Mouse (Mus musculus): Measurements from ENCODE around the gene Tmem41b. TPM values are rescaled to one million over a fixed set of nuclear protein-coding genes. Genes with fewer than 3 reads are reported as not detected.
A peak's percentile ranks its signal among the peaks of the same experiment; 100 is the strongest.
"Not testable (repeated sequence)": the region's sequence is repeated elsewhere in the genome, so short reads cannot be mapped to it uniquely, and the experiment has no call there.

Tmem41b gene
- polyA plus RNA-seq (2015; fragmentation: Nextera tagmentation; extraction: Ambion mirVana): 65.2 and 65.4 TPM in 2 replicates

DNA sequence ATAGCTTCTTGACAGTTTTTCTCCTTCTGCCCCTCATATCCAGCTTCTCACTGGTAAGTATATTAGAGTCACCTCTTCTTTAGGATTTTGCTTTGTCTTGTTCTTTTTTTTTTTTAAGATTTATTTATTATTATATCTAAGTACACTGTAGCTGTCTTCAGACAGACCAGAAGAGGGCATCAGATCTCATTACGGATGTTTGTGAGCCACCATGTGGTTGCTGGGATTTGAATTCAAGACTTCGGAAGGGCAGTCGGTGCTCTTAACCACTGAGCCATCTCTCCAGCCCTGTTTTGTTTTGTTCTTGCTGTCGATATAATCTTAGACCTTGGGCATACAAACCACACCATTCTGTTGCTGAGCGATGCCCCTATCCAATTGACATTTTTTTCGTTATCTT is at the start of gene Tmem41b:
Gene Tmem41b, minus strand, starts transcription at position 155 of the 400 bp plus-strand sequence.
- H3K4me3 ChIP-seq (ENCODE audit: low read length): peak within 1 kb of the TSS; percentile 71
- H3K36me3 ChIP-seq (ENCODE audit: control insufficient read depth, insufficient read depth, low read length); H3K4me1 ChIP-seq (replicated peaks; ENCODE audit: control insufficient read depth, insufficient read depth, low read length); H3K9me3 ChIP-seq (ENCODE audit: control insufficient read depth, low read length); ATAC-seq (ENCODE audit: low read depth); H3K27me3 ChIP-seq (ENCODE audit: control insufficient read depth, insufficient read depth, low read depth, low read length): not testable (repeated sequence)
- peak within 1 kb of the TSS; percentile 68 for H3K9ac ChIP-seq (ENCODE audit: low read length)
- H3K27ac ChIP-seq (ENCODE audit: low read length): peak within 1 kb of the TSS; percentile 84
- peak within 1 kb of the TSS; percentile 71 for H3K4me2 ChIP-seq (ENCODE audit: low read depth, low read length)
- WGBS: 36% methylated on average over 6 of the region's 6 CpGs

DNA sequence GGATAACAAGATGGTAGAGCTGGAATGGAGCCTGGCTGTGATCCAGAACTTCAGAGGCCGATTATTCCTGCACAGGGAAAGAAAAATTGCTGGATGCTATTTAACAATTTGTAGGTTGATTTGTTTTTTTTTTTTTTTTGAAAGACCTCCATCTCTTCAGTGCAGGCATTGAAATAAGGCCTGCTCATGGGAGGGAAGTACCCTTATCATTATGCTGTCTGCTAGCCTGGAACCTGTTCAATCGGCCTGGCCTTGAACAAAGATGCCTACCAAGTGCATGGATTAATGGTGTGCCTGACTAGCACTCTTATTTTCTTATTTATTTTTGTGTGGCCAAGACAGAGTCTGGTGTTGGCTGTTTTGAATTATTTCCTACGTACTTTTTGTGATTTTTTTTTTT is 43.6 kb upstream of the Tmem41b start:
- Histone ChIP-seq H3K9ac (ENCODE audit: low read length) (no peak overlapping the region), H3K27me3 (ENCODE audit: control insufficient read depth, insufficient read depth, low read depth, low read length) (no peaks in the 10 kb centered on the region), H3K27ac (ENCODE audit: low read length) (no peak overlapping the region), H3K4me2 (ENCODE audit: low read depth, low read length) (no peak overlapping the region), H3K4me3 (ENCODE audit: low read length) (no peak overlapping the region), H3K36me3 (ENCODE audit: control insufficient read depth, insufficient read depth, low read length) (peaks cover 22% of the 10 kb centered on the region), H3K9me3 (ENCODE audit: control insufficient read depth, low read length) (no peaks in the 10 kb centered on the region), H3K4me1 (replicated peaks; ENCODE audit: control insufficient read depth, insufficient read depth, low read length) (no peaks in the 10 kb centered on the region)
- 72% methylated on average over 3 of the region's 3 CpGs for WGBS
- no peak for ATAC-seq (ENCODE audit: low read depth)

DNA sequence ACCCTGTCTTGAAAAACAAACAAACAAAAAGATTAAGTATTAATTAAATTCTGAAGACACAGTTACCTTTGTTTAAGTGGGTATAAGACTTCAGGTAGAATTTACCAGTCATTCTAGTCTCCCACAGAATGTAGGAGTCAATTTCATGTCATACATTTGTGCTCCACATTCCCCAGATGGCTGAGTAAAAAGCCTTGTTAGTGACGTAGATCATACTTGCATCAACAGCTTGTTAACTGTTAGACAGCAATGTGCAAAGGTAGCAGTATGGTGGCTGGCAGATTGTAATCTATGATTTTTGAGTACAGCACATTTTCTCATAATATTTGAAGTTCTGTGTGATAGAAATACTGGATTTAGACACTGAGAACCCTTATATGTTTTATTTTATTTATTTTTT is 42.1 kb upstream of the Tmem41b start:
- 75% methylated on average over 1 of the region's 1 CpGs for WGBS
- H3K4me2 ChIP-seq (ENCODE audit: low read depth, low read length): no peak overlapping the region
- no peaks in the 10 kb centered on the region for H3K27me3 ChIP-seq (ENCODE audit: control insufficient read depth, insufficient read depth, low read depth, low read length)
- peaks cover 20% of the 10 kb centered on the region for H3K36me3 ChIP-seq (ENCODE audit: control insufficient read depth, insufficient read depth, low read length)
- ATAC-seq (ENCODE audit: low read depth): no peak
- H3K4me3 ChIP-seq (ENCODE audit: low read length): no peak overlapping the region
- H3K27ac ChIP-seq (ENCODE audit: low read length): no peak overlapping the region
- 0 out of 2 replicates have a peak, but pooled peaks cover 2% of the 10 kb centered on the region for H3K9me3 ChIP-seq (ENCODE audit: control insufficient read depth, low read length)
- no peaks in the 10 kb centered on the region for H3K4me1 ChIP-seq (replicated peaks; ENCODE audit: control insufficient read depth, insufficient read depth, low read length)
- H3K9ac ChIP-seq (ENCODE audit: low read length): no peak overlapping the region

DNA sequence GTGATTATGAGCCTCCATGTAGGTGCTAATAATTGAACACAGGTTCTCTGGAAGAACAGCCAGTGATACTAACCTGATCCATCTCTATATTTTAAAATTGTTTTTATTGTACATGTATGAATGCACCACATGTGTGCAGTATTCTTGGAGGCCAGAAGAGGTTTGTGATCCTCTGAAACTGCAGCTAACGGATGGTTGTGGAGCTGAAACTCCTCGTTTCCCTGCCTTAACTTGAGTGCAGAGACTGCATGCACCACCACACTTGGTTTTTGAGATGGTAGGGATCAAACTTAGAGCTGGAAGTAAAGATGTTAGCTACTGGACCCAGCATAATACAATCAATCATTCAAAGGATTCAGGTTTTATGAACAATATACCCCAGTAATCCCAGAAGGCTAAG is 39.9 kb upstream of the Tmem41b start:
- Histone ChIP-seq H3K27ac (ENCODE audit: low read length) (no peak overlapping the region), H3K9me3 (ENCODE audit: control insufficient read depth, low read length) (0 out of 2 replicates have a peak, but pooled peaks cover 2% of the 10 kb centered on the region), H3K27me3 (ENCODE audit: control insufficient read depth, insufficient read depth, low read depth, low read length) (no peaks in the 10 kb centered on the region), H3K36me3 (ENCODE audit: control insufficient read depth, insufficient read depth, low read length) (0 out of 2 replicates have a peak, but pooled peaks cover 8% of the 10 kb centered on the region), H3K4me2 (ENCODE audit: low read depth, low read length) (no peak overlapping the region), H3K4me1 (replicated peaks; ENCODE audit: control insufficient read depth, insufficient read depth, low read length) (no peaks in the 10 kb centered on the region), H3K9ac (ENCODE audit: low read length) (no peak overlapping the region), H3K4me3 (ENCODE audit: low read length) (no peak overlapping the region)
- ATAC-seq (ENCODE audit: low read depth): no peak
- WGBS: 69% methylated on average over 2 of the region's 2 CpGs

DNA sequence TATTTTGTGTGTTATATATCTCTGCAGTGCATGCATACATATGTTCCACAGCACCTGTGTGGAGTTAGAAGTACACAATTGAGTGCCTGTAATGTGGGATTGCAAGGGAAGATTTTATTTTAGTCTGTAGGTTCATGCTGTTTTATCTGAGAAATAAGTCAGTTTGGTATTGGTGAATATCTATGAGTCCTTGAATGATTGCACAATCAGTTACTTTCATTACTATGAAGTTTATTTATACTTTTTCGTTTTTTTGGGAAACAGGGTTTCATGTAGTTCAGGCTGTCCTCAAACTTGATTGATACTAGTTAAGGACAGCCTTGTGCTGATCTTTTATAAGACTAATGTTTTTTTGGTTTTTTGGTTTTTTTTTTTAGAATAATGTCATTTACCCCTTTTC is 36.8 kb upstream of the Tmem41b start:
- Histone ChIP-seq H3K9ac (ENCODE audit: low read length) (no peak overlapping the region), H3K27me3 (ENCODE audit: control insufficient read depth, insufficient read depth, low read depth, low read length) (no peaks in the 10 kb centered on the region), H3K4me3 (ENCODE audit: low read length) (no peak overlapping the region), H3K27ac (ENCODE audit: low read length) (no peak overlapping the region), H3K4me1 (replicated peaks; ENCODE audit: control insufficient read depth, insufficient read depth, low read length) (peaks cover 4% of the 10 kb centered on the region; the same call in 1 of the 2 replicates), H3K4me2 (ENCODE audit: low read depth, low read length) (no peak overlapping the region), H3K36me3 (ENCODE audit: control insufficient read depth, insufficient read depth, low read length) (no peaks in the 10 kb centered on the region), H3K9me3 (ENCODE audit: control insufficient read depth, low read length) (0 out of 2 replicates have a peak, but pooled peaks cover 2% of the 10 kb centered on the region)
- whole genome bisulfite sequencing: 65% methylated on average over 1 of the region's 1 CpGs
- ATAC-seq (ENCODE audit: low read depth): no peak

DNA sequence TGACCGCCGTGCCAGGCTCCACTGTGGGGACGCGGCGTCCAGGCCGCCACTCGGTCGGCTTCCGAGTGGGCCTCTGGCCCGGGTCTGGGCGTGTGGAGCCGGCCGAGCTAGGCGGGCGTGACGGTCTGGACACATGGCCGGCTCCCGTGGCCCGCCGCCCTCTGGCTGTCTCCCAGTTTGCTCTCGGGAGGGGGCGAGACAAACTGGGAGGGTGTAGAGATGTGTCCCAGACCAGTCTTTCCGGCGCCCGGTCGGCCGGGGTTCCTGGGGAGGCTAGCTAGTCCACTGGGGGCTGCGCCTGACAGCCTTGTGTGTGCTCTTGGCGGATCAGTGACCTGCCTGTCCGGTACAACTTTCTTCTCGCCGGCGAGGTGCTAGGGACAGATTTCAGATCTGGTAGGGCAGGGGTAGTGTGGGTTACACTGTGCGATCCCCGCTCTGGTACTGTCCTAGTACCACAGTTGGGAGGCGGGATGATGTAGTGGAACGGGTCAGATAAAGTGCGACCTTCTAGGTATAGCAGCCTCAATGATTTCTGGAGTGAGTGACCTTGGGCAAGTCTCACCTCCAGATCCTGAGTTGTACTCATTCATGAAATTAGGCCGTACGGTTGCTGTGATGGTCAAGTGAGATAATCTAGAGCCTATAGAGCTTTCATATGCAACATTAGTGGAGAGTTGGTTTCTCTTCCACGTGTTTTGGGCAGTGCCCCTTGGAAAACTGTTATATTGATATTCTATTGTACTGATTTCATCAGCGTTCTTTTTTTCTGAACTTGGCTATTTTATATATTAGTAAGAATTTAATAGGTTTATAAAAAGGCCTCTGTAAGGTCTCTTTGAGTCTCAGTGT is 32.1 kb upstream of the Tmem41b start:
- Histone ChIP-seq H3K27ac (ENCODE audit: low read length) (peak overlapping the region; percentile 82), H3K27me3 (ENCODE audit: control insufficient read depth, insufficient read depth, low read depth, low read length) (no peaks in the 10 kb centered on the region), H3K4me1 (replicated peaks; ENCODE audit: control insufficient read depth, insufficient read depth, low read length) (peaks cover 4% of the 10 kb centered on the region; the same call in 1 of the 2 replicates), H3K9ac (ENCODE audit: low read length) (peak overlapping the region; percentile 85), H3K36me3 (ENCODE audit: control insufficient read depth, insufficient read depth, low read length) (no peaks in the 10 kb centered on the region), H3K4me2 (ENCODE audit: low read depth, low read length) (peak overlapping the region; percentile 87), H3K4me3 (ENCODE audit: low read length) (peak overlapping the region; percentile 100), H3K9me3 (ENCODE audit: control insufficient read depth, low read length) (no peaks in the 10 kb centered on the region)
- WGBS: under 1% methylated on average over 42 of the region's 42 CpGs
- peak; percentile 82 for ATAC-seq (ENCODE audit: low read depth)

DNA sequence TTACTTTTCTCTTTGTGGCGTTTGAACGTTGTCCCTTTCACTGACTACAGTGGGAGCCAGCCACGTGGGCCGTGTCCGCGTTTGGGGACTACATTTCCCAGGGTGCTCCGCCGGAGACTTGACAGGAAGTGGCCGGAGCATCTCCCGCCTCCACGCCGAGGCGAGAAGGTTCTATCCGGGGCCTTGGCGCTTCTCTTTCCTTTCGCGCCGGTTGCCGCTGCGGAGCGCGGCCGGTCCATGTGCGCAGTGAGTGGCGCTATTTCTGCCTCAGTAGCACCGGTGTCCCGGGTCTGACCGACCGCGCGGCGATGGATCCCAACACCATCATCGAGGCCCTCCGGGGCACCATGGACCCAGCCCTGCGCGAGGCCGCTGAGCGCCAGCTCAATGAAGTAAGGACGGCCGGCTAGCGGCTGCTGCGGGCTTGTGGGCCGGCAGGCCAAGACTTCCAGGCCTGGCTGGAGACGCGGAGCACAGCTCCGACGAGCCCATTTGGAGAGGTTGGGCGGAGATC is 31.4 kb upstream of the Tmem41b start, which contains the start of gene Ipo7:
Gene Ipo7, plus strand, starts transcription at position 158 of the 514 bp plus-strand sequence.
- H3K4me3 ChIP-seq (ENCODE audit: low read length): peak within 1 kb of the TSS; percentile 100
- no peaks in the 10 kb centered on the region for H3K9me3 ChIP-seq (ENCODE audit: control insufficient read depth, low read length)
- peak within 1 kb of the TSS; percentile 85 for H3K9ac ChIP-seq (ENCODE audit: low read length)
- H3K4me1 ChIP-seq (replicated peaks; ENCODE audit: control insufficient read depth, insufficient read depth, low read length): peaks cover 4% of the 10 kb centered on the region; the same call in 1 of the 2 replicates
- no peaks in the 10 kb centered on the region for H3K36me3 ChIP-seq (ENCODE audit: control insufficient read depth, insufficient read depth, low read length)
- H3K4me2 ChIP-seq (ENCODE audit: low read depth, low read length): peak within 1 kb of the TSS; percentile 87
- H3K27ac ChIP-seq (ENCODE audit: low read length): peak within 1 kb of the TSS; percentile 82
- peak; percentile 99 for ATAC-seq (ENCODE audit: low read depth)
- H3K27me3 ChIP-seq (ENCODE audit: control insufficient read depth, insufficient read depth, low read depth, low read length): no peaks in the 10 kb centered on the region
- WGBS: under 1% methylated on average over 48 of the region's 48 CpGs

DNA sequence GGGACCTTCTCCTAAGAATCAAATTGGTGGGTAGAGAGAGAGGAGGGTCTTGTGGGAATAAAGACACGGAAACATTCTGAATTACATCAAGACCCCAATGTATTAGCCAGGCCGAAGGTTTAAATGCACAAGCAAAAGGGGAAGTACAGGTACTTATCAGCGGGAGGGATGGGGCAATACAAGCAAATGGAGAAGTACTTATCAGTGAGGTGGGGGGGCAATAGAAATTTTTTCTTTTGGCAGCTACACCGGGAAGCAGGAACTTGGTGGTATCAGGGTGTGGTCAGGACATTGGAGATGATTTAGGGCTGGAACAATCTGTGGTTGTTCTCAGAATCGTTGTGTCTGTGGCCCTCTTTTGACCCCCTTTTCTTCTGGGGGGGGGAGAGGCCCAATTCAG is 27.5 kb upstream of the Tmem41b start:
- Histone ChIP-seq H3K4me3 (ENCODE audit: low read length) (no peak overlapping the region), H3K27me3 (ENCODE audit: control insufficient read depth, insufficient read depth, low read depth, low read length) (no peaks in the 10 kb centered on the region), H3K27ac (ENCODE audit: low read length) (no peak overlapping the region), H3K9me3 (ENCODE audit: control insufficient read depth, low read length) (no peaks in the 10 kb centered on the region), H3K9ac (ENCODE audit: low read length) (no peak overlapping the region), H3K4me2 (ENCODE audit: low read depth, low read length) (no peak overlapping the region), H3K4me1 (replicated peaks; ENCODE audit: control insufficient read depth, insufficient read depth, low read length) (no peaks in the 10 kb centered on the region; the same call in 1 of the 2 replicates), H3K36me3 (ENCODE audit: control insufficient read depth, insufficient read depth, low read length) (no peaks in the 10 kb centered on the region)
- WGBS: 76% methylated on average over 5 of the region's 5 CpGs
- ATAC-seq (ENCODE audit: low read depth): no peak

DNA sequence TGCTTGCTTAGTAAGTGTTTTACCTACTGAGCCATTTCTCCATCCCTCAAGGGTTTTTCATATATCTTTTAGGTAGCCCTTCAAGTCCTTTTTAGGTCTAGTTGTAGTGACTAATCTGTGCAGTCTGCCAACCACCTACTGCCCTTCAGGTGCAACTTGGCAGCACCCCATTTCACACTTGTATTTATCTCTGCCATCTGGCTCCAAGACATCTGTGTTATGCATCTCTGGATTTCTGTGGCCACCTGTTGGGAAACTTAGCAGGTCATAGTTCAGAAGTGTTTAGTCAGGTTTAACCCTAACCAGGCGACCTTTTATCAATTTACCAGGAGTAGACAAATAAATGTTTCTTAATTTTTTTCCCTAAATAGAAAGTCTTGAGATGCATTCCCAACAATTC is 24.7 kb upstream of the Tmem41b start:
- Histone ChIP-seq H3K27ac (ENCODE audit: low read length) (no peak overlapping the region), H3K9ac (ENCODE audit: low read length) (no peak overlapping the region), H3K4me2 (ENCODE audit: low read depth, low read length) (no peak overlapping the region), H3K36me3 (ENCODE audit: control insufficient read depth, insufficient read depth, low read length) (no peaks in the 10 kb centered on the region), H3K4me3 (ENCODE audit: low read length) (no peak overlapping the region), H3K27me3 (ENCODE audit: control insufficient read depth, insufficient read depth, low read depth, low read length) (no peaks in the 10 kb centered on the region), H3K4me1 (replicated peaks; ENCODE audit: control insufficient read depth, insufficient read depth, low read length) (no peaks in the 10 kb centered on the region), H3K9me3 (ENCODE audit: control insufficient read depth, low read length) (no peaks in the 10 kb centered on the region)
- ATAC-seq (ENCODE audit: low read depth): no peak
- 33% methylated on average over 1 of the region's 1 CpGs for WGBS
